Mouse (Mus musculus) left cerebral cortex, adult 2 months (tissue): ENCODE data around the gene Capn3. TPM values are rescaled to one million over a fixed set of nuclear protein-coding genes. Genes with fewer than 3 reads are reported as not detected.
A peak's percentile ranks its signal among the peaks of the same experiment; 100 is the strongest.

Experiments used
- DNase-seq, 2 experiments: peaks; one replicate each; pipeline ENCODE4 v3.0.0; 2021 to 2022; ENCODE audit warnings: low spot score in 2 of 2, mixed read lengths in 1 of 2; ENCODE audit errors: extremely low spot score in 1 of 2
- H3K27ac ChIP-seq: fragments of 200-600 bp; 2 replicates; pipeline ENCODE4 v1.8.1; 2022
- H3K4me3 ChIP-seq: fragments of 200-600 bp; 2 replicates; pipeline ENCODE4 v1.8.1; 2022
- CTCF ChIP-seq: fragments of 200-600 bp; IDR thresholded peaks from 2 replicates; pipeline ENCODE4 v1.8.1; 2022; ENCODE audit warnings: antibody characterized with exemption, mild to moderate bottlenecking, moderate library complexity
- intact Hi-C: fragments of 180-260 bp; cut with DNase I; formaldehyde crosslinking; loops from one replicate; pipeline ENCODE4 v1.15.1; 2025
- total RNA-seq, 2 experiments: library from RNA; stranded (reverse); gene quantifications; 2 replicates each; pipeline ENCODE4 v1.2.3; 2021

The Capn3 gene
- total RNA-seq, 2 experiments from 2014 or later, result 5.6 TPM

GRCm38 (mm10) chr2:120464091-120464490 is 8.3 kb downstream of the Capn3 start:
- no peak overlapping the region for H3K4me3 ChIP-seq

GRCm38 (mm10) chr2:120464732-120465396 is 9.0 kb downstream of the Capn3 start:
- intact Hi-C loops, result no loop called here
- DNase-seq, result no peak

More at GRCm38 (mm10) chr2:120464091-120464490, 8.3 kb downstream of the Capn3 start:
- intact Hi-C loops, result no loop called here
- no peak overlapping the region for H3K27ac ChIP-seq
- TF ChIP-seq CTCF, result no peak
- no peak for DNase-seq

DNA sequence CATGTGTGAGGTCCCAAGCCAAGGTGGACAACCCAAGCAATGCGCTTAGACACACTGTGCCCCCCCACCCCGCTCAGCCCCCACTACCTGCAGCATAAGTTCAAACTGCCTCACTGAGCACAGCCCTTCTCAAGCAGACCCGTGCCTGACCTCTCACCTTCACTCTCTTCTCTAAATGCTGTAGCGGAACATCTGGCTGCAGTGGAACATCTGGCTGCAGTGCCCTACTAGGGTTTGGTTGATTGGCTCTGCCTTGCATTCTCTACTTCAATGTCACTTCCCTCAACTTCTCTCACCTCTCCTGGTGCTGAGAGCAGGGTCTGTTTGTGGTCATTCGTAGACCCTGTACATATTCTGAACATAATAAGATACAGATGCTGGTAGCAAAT is 9.6 kb downstream of the Capn3 start:
- intact Hi-C loops, result no loop called here
- no peak for TF ChIP-seq CTCF
- no peak for DNase-seq
- Histone ChIP-seq H3K27ac (no peak overlapping the region), H3K4me3 (no peak overlapping the region)

More at GRCm38 (mm10) chr2:120464732-120465396, 9.0 kb downstream of the Capn3 start:
- H3K27ac ChIP-seq, result no peak overlapping the region
- no peak overlapping the region for H3K4me3 ChIP-seq
- no peak for TF ChIP-seq CTCF

DNA sequence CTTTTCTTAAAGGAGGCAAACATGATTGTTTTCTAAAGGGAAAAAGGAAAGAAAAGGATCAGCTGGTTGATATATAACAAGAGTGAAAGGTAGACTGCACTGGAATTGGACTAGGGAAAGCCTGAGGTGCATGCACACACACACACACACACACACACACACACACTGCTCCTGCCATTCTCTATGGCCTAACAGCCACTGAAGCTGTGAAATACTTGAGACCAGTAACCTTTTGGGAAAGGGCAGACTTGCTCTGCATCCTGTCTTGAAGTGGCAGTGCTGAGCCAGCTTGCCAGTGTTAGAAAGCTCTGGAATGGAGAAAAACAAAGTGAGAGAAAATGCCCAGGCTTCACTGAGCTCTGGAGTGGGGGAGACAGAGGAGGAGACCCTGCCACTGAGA is 12.2 kb downstream of the Capn3 start:
- TF ChIP-seq CTCF, result no peak
- intact Hi-C loops, result no loop called here
- no peak for DNase-seq
- Histone ChIP-seq H3K4me3 (no peak overlapping the region), H3K27ac (no peak overlapping the region)

- Histone ChIP-seq H3K27ac (no peak overlapping the region), H3K4me3 (no peak overlapping the region)
- TF ChIP-seq CTCF, result no peak
- intact Hi-C loops, result no loop called here
- DNase-seq, result no peak
Measured at GRCm38 (mm10) chr2:120469220-120469619, 13.4 kb downstream of the Capn3 start.

- H3K27ac ChIP-seq, result no peak overlapping the region
- no peak for TF ChIP-seq CTCF
- DNase-seq, result no peak
- no peak overlapping the region for H3K4me3 ChIP-seq
- intact Hi-C loops, result no loop called here
Measured at GRCm38 (mm10) chr2:120469715-120470114, 13.9 kb downstream of the Capn3 start.

DNA sequence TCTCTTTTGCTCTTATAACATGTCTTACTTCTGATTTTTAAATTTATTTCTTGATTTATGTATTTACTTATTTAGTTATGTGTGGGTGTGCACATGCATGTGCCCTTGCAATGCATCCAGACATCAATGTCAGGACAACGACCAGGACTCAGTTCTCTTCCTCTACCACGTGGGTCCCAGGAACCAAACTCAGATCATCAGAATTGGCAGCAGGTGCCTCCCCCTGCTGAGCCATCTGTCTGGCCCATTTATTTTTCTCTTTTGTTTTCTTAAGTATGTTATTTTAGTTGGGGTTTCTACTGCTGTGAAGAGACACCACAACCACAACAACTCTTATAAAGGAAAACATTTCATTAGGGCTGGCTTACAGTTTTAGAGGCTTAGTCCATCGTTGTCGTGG is 15.0 kb downstream of the Capn3 start:
- H3K27ac ChIP-seq, result no peak overlapping the region
- no peak for TF ChIP-seq CTCF
- H3K4me3 ChIP-seq, result no peak overlapping the region
- intact Hi-C loops, result no loop called here
- no peak for DNase-seq

GRCm38 (mm10) chr2:120476277-120477087 is 20.7 kb downstream of the Capn3 start:
- intact Hi-C loops, result no loop called here
- TF ChIP-seq CTCF, result no peak
- no peak overlapping the region for H3K4me3 ChIP-seq
- H3K27ac ChIP-seq, result no peak overlapping the region
- DNase-seq, result no peak

DNA sequence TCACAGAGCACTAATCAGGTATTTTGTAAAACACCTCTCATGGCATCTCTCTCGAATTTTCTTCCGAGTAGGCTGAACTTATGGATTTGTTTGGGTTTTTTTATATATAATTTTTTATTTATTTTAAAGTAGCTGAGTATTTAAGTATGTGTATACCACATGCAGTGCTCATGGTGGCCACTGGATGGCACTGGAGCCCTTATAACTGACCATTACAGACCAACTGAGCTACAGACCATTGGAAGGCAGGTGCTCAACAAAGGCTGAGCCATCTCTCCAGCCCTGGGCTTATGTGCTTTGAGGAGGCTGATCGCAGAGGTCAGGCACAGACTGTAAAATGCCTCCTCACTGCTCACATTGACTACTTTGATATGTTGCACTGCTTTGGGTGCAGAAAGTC is 22.8 kb downstream of the Capn3 start:
- peak; percentile 53 to 62 for DNase-seq
- peak; percentile 71 for TF ChIP-seq CTCF
- intact Hi-C loops, result loop anchor here (1.0 kb wide), 1 partner anchor 192 kb away; no protein-coding TSS in a partner anchor
- no peak overlapping the region for H3K4me3 ChIP-seq
- no peak overlapping the region for H3K27ac ChIP-seq

- intact Hi-C loops, result no loop called here
- Histone ChIP-seq H3K27ac (no peak overlapping the region), H3K4me3 (no peak overlapping the region)
- TF ChIP-seq CTCF, result no peak
- DNase-seq, result no peak
Measured at GRCm38 (mm10) chr2:120481921-120482320, 26.1 kb downstream of the Capn3 start.

DNA sequence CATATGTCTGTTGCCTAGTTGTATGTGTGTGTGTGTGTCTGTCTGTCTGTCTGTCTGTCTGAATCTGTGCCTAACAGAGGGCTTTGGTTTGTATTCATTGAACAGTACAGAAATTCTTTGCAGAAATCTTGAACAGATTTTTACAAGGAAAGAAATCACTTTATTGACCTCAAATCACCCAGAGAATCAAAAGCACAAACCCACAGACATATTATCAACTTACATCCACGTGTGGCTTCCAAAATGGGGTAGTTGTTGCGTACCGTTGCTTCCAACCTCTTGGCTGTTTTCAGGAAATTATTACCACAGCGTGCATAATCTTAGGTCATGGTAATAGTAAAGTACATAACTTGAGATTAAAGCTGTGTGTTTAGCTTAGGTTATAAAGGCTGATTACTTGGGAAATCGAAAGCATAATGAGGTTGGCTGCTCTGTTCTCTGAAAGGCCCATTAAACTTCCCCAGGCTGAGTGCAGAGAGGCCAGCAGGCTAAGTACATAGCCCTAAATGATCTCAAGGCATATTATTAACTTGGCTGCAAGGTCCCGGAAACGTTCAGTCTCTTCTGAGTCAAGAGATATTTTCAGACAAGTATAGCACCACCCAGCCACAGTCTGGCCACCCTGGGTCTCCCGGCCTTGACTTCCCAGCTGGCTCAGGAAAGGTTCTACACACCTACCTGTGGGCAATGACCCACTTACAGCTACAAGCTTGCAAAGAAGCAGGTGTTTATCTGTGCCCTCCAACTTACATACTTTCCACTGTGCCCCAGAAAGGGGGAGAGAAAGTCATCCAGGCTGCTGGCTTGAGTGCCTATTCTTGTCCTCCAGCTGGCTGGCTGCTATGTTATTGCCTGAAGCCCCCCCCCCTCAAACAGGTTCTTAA is 26.9 kb downstream of the Capn3 start:
- no peak for DNase-seq
- TF ChIP-seq CTCF, result no peak
- intact Hi-C loops, result no loop called here
- H3K27ac ChIP-seq, result no peak overlapping the region
- no peak overlapping the region for H3K4me3 ChIP-seq

GRCm38 (mm10) chr2:120484241-120484640 is 28.4 kb downstream of the Capn3 start:
- intact Hi-C loops, result no loop called here
- TF ChIP-seq CTCF, result no peak
- no peak overlapping the region for H3K4me3 ChIP-seq
- no peak for DNase-seq
- H3K27ac ChIP-seq, result no peak overlapping the region
